Mouse (Mus musculus) bone marrow, adult 2 months (tissue): Measurements from ENCODE around the gene Ncoa5.

Source experiments
- CTCF ChIP-seq: fragments of 200-500 bp; IDR thresholded peaks from 2 replicates; pipeline ENCODE4 v1.5.1; 2011; ENCODE audit warnings: low read length, control low read depth; ENCODE audit not compliant: control insufficient read depth, insufficient read depth
- POLR2A ChIP-seq: fragments of 200-500 bp; IDR thresholded peaks from 2 replicates; pipeline ENCODE4 v1.6.1; 2011; ENCODE audit warnings: low read depth, mild to moderate bottlenecking, control low read depth, low read length, borderline replicate concordance; ENCODE audit not compliant: control insufficient read depth

DNA sequence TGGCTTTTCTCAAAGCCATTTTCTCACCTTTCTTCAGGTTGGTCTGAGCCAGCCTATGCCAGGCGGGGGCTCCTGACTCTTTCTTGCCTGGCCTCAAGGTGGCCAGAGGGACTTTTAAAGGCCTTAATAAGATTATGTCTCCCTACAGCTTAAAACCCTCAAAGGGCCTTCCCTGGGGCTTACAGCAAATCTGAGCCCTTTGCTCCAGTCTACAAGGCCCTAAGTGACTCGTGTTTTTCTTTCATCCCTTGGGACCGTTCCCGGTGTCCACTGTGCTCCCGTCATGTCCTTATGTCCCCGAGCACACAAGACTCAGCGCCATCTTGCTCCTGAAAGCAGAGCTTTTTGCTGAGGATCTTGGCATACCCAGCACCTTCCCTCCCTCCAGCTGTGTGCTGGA, 46.6 kb upstream of the Ncoa5 start:
- TF ChIP-seq CTCF (no peak), POLR2A (no peak)
